Mouse (Mus musculus) myocyte (in vitro differentiated cells): ENCODE data around the gene Itgb5. TPM values are rescaled to one million over a fixed set of nuclear protein-coding genes. Genes with fewer than 3 reads are reported as not detected.
A peak's percentile ranks its signal among the peaks of the same experiment; 100 is the strongest.

ENCODE experiments used
- H3K27me3 ChIP-seq: one replicate; pipeline ENCODE4 v1.6.1; 2011; ENCODE audit not compliant: control insufficient read depth, insufficient read depth, insufficient read length
- H3K36me3 ChIP-seq: one replicate; pipeline ENCODE4 v1.6.1; 2011; ENCODE audit not compliant: control insufficient read depth, insufficient read depth
- H3K4me2 ChIP-seq: one replicate; pipeline ENCODE4 v1.6.1; 2011; ENCODE audit warnings: low read depth, control low read depth
- H3K4me3 ChIP-seq: one replicate; pipeline ENCODE4 v1.5.1; 2011; ENCODE audit warnings: mild to moderate bottlenecking, control low read depth, moderate library complexity
- H3K79me2 ChIP-seq: one replicate; pipeline ENCODE4 v1.6.1; 2011; ENCODE audit not compliant: control insufficient read depth, insufficient read depth
- H3ac ChIP-seq: one replicate; pipeline ENCODE4 v1.6.1; 2011; ENCODE audit not compliant: control insufficient read depth, insufficient read length
- CEBPB ChIP-seq: IDR thresholded peaks from 2 replicates; pipeline ENCODE4 v1.6.1; 2011; ENCODE audit warnings: mild to moderate bottlenecking, moderate library complexity; ENCODE audit not compliant: poor library complexity, insufficient read depth, severe bottlenecking
- E2F4 ChIP-seq: IDR thresholded peaks from one replicate; pipeline ENCODE4 v1.6.1; 2011; ENCODE audit warnings: mild to moderate bottlenecking, control low read depth, moderate library complexity; ENCODE audit not compliant: insufficient read depth
- MAX ChIP-seq: IDR thresholded peaks from one replicate; pipeline ENCODE4 v1.6.1; 2011; ENCODE audit warnings: low read depth, mild to moderate bottlenecking, control low read depth
- MYOD1 ChIP-seq, 3 experiments: IDR thresholded peaks; one replicate each; pipeline ENCODE4 v1.6.1; 2011; ENCODE audit warnings: control low read depth in 2 of 3, low read depth in 2 of 3, mild to moderate bottlenecking in 2 of 3, moderate library complexity in 1 of 3; ENCODE audit not compliant: insufficient read length in 2 of 3, control insufficient read depth in 1 of 3
- MYOG ChIP-seq, 3 experiments: IDR thresholded peaks; one replicate each; pipeline ENCODE4 v1.6.1; 2011; ENCODE audit warnings: control low read depth in 2 of 3, low read depth in 2 of 3, mild to moderate bottlenecking in 2 of 3; ENCODE audit not compliant: insufficient read length in 2 of 3, control insufficient read depth in 1 of 3, insufficient read depth in 1 of 3
- POLR2A ChIP-seq: IDR thresholded peaks from one replicate; pipeline ENCODE4 v1.6.1; 2011; ENCODE audit warnings: low read depth, mild to moderate bottlenecking, control low read depth, moderate library complexity; ENCODE audit not compliant: insufficient read length
- POLR2AphosphoS2 ChIP-seq: IDR thresholded peaks from one replicate; pipeline ENCODE4 v1.6.1; 2011; ENCODE audit warnings: low read depth, control low read depth; ENCODE audit not compliant: insufficient read length
- REST ChIP-seq: IDR thresholded peaks from one replicate; pipeline ENCODE4 v1.6.1; 2011; ENCODE audit warnings: mild to moderate bottlenecking, control low read depth, moderate library complexity; ENCODE audit not compliant: insufficient read depth, insufficient read length
- SRF ChIP-seq: IDR thresholded peaks from one replicate; pipeline ENCODE4 v1.6.1; 2011; ENCODE audit warnings: low read depth; ENCODE audit not compliant: control insufficient read depth, insufficient read length
- TCF12 ChIP-seq: IDR thresholded peaks from one replicate; pipeline ENCODE4 v1.6.1; 2011; ENCODE audit warnings: mild to moderate bottlenecking, control low read depth; ENCODE audit not compliant: poor library complexity, insufficient read depth, severe bottlenecking
- TCF3 ChIP-seq: IDR thresholded peaks from one replicate; pipeline ENCODE4 v1.6.1; 2011; ENCODE audit warnings: low read depth, control low read depth; ENCODE audit not compliant: insufficient read length
- USF1 ChIP-seq: IDR thresholded peaks from one replicate; pipeline ENCODE4 v1.6.1; 2011; ENCODE audit warnings: low read depth, mild to moderate bottlenecking, control low read depth, moderate library complexity
- polyA plus RNA-seq: library from polyadenylated mRNA; unstranded; fragments of >200 nt; fragmentation: generic; extraction: Trizol; gene quantifications from one replicate; pipeline ENCODE4 v1.2.1, GENCODE M21; 2012; ENCODE audit warnings: missing spikeins

The Itgb5 gene
- polyA plus RNA-seq, 1 experiment = 114 TPM

GRCm38 (mm10) chr16:33892539-33892938 lies 63.1 kb downstream of the Itgb5 start:
- Histone ChIP-seq H3ac (no peak overlapping the region), H3K36me3 (no peaks in the 10 kb centered on the region), H3K27me3 (no peaks in the 10 kb centered on the region), H3K4me2 (peak overlapping the region; percentile 71), H3K4me3 (no peak overlapping the region), H3K79me2 (peaks cover 6% of the 10 kb centered on the region)
- TF ChIP-seq MAX = no peak
- TF ChIP-seq MYOG (IDR thresholded peaks at IDR 0.05; ENCODE audit: control insufficient read depth in 1 of 3, insufficient read depth in 1 of 3, insufficient read length in 2 of 3, low read depth in 2 of 3) = peak in 1 of 3 experiments; percentile 76
- TF ChIP-seq TCF3 = peak; percentile 10

- Histone ChIP-seq H3K27me3 (no peaks in the 10 kb centered on the region), H3K36me3 (no peaks in the 10 kb centered on the region), H3K4me2 (no peak overlapping the region), H3K4me3 (no peak overlapping the region), H3K79me2 (peaks cover 6% of the 10 kb centered on the region), H3ac (no peak overlapping the region)
- TF ChIP-seq TCF3 (no peak), POLR2A (no peak)
Measured at GRCm38 (mm10) chr16:33893796-33894195, 64.3 kb downstream of the Itgb5 start.

GRCm38 (mm10) chr16:33894449-33894848 lies 65.0 kb downstream of the Itgb5 start:
- H3K36me3 ChIP-seq = no peaks in the 10 kb centered on the region
- H3K79me2 ChIP-seq = peaks cover 6% of the 10 kb centered on the region
- no peak overlapping the region for H3ac ChIP-seq
- H3K4me2 ChIP-seq = no peak overlapping the region
- no peaks in the 10 kb centered on the region for H3K27me3 ChIP-seq
- no peak overlapping the region for H3K4me3 ChIP-seq
- no peak for TF ChIP-seq MYOG (IDR thresholded peaks at IDR 0.05; ENCODE audit: control insufficient read depth in 1 of 3, insufficient read depth in 1 of 3, insufficient read length in 2 of 3, low read depth in 2 of 3)
- no peak for TF ChIP-seq POLR2AphosphoS2
- no peak for TF ChIP-seq E2F4
- TF ChIP-seq MAX = no peak
- TF ChIP-seq TCF3 = no peak
- TF ChIP-seq SRF = no peak

GRCm38 (mm10) chr16:33895690-33896089 lies 66.2 kb downstream of the Itgb5 start:
- H3K79me2 ChIP-seq = peaks cover 2% of the 10 kb centered on the region
- no peak overlapping the region for H3ac ChIP-seq
- H3K4me2 ChIP-seq = no peak overlapping the region
- no peak overlapping the region for H3K4me3 ChIP-seq
- TF ChIP-seq POLR2A = no peak
- no peak for TF ChIP-seq MYOG (IDR thresholded peaks at IDR 0.05; ENCODE audit: control insufficient read depth in 1 of 3, insufficient read depth in 1 of 3, insufficient read length in 2 of 3, low read depth in 2 of 3)
- TF ChIP-seq REST = no peak
- TF ChIP-seq SRF = no peak
- no peak for TF ChIP-seq E2F4
- no peak for TF ChIP-seq USF1
- TF ChIP-seq TCF3 = no peak
- TF ChIP-seq POLR2AphosphoS2 = no peak
- no peaks in the 10 kb centered on the region for H3K36me3 ChIP-seq
- H3K27me3 ChIP-seq = no peaks in the 10 kb centered on the region

GRCm38 (mm10) chr16:33896801-33897200 lies 67.3 kb downstream of the Itgb5 start:
- Histone ChIP-seq H3K4me2 (no peak overlapping the region), H3K27me3 (no peaks in the 10 kb centered on the region), H3K4me3 (no peak overlapping the region), H3K79me2 (no peaks in the 10 kb centered on the region), H3ac (no peak overlapping the region), H3K36me3 (no peaks in the 10 kb centered on the region)
- TF ChIP-seq POLR2A (no peak), REST (no peak), TCF3 (no peak), MYOD1 (IDR thresholded peaks at IDR 0.05; ENCODE audit: control insufficient read depth in 1 of 3, insufficient read length in 2 of 3, low read depth in 2 of 3) (no peak), CEBPB (no peak), SRF (no peak), POLR2AphosphoS2 (no peak), MAX (no peak), E2F4 (no peak), TCF12 (no peak), MYOG (IDR thresholded peaks at IDR 0.05; ENCODE audit: control insufficient read depth in 1 of 3, insufficient read depth in 1 of 3, insufficient read length in 2 of 3, low read depth in 2 of 3) (no peak), USF1 (no peak)
